Mouse (Mus musculus): Measurements from ENCODE around the gene Ccdc34. TPM values are rescaled to one million over a fixed set of nuclear protein-coding genes. Genes with fewer than 3 reads are reported as not detected.

Gene Ccdc34
- polyA plus RNA-seq, 1 experiment from 2014 or later: 53.8 TPM

Other genes with a start within 250 kb of the Ccdc34 start
- gene Lin7c, start 127.0 kb upstream of the Ccdc34 start, polyA plus RNA-seq (2014; fragmentation: Nextera tagmentation; extraction: Ambion mirVana): 68.8 and 74.2 TPM in 2 replicates
- 38.2 and 39.0 TPM in 2 replicates for gene Lgr4, start 100.2 kb upstream of the Ccdc34 start, polyA plus RNA-seq (2014; fragmentation: Nextera tagmentation; extraction: Ambion mirVana)